Comparison of ENCODE assay signal across 9 mouse cellular contexts in genomic region chr2:10295908-10296307, GRCm38 (mm10).
A peak's percentile ranks its signal among the peaks of the same experiment; 100 is the strongest.
DNase-seq lines count a peak whose midpoint lies in the region; ATAC-seq and TF ChIP-seq lines count a peak whose summit lies in the region.
"Had no signal": no experiment of that assay in that cellular context is flagged by ENCODE, and none has a peak within 500 bp of the region (broad histone marks: within the 10 kb centered on the region; RNA-seq: fewer than 3 reads in every experiment).

No protein-coding gene starts in this region.

- no peak for TF ChIP-seq CTCF in stomach, postnatal 0 days (IDR thresholded peaks at IDR 0.05; ENCODE audit: low read depth)

- H3K36me3 ChIP-seq in hindbrain, embryonic 13.5 days, result no peaks in the 10 kb centered on the region
- no peaks in the 10 kb centered on the region for H3K36me3 ChIP-seq in hindbrain, embryonic 16.5 days (ENCODE audit: control insufficient read depth, insufficient read depth, low read length)
- no peaks in the 10 kb centered on the region for H3K36me3 ChIP-seq in stomach, embryonic 14.5 days (ENCODE audit: control insufficient read depth, insufficient read depth, low read length)
- H3K36me3 ChIP-seq in stomach, postnatal 0 days (ENCODE audit: control insufficient read depth, insufficient read depth, low read length), result no peaks in the 10 kb centered on the region
- H3K36me3 ChIP-seq in limb, embryonic 10.5 days, result no peaks in the 10 kb centered on the region
- H3K36me3 ChIP-seq in stomach, embryonic 16.5 days (ENCODE audit: control insufficient read depth, insufficient read depth, low read length), result no peaks in the 10 kb centered on the region

- peaks cover 21% of the 10 kb centered on the region for H3K27me3 ChIP-seq in hindbrain, embryonic 13.5 days
- no peaks in the 10 kb centered on the region; the same call in 1 of the 2 replicates for H3K27me3 ChIP-seq in hindbrain, embryonic 16.5 days (replicated peaks; ENCODE audit: control insufficient read depth, insufficient read depth, low read length)
- no peaks in the 10 kb centered on the region for H3K27me3 ChIP-seq in stomach, embryonic 14.5 days (ENCODE audit: control insufficient read depth, insufficient read depth, low read length)
- no peaks in the 10 kb centered on the region for H3K27me3 ChIP-seq in stomach, postnatal 0 days (ENCODE audit: control insufficient read depth, insufficient read depth, low read length)
- peaks cover 14% of the 10 kb centered on the region; the same call in 1 of the 2 replicates for H3K27me3 ChIP-seq in limb, embryonic 10.5 days (ENCODE audit: low read depth, poor library complexity, severe bottlenecking)
- no peaks in the 10 kb centered on the region for H3K27me3 ChIP-seq in stomach, embryonic 16.5 days (ENCODE audit: control insufficient read depth, insufficient read depth, low read length)

- no peak for DNase-seq in stomach, postnatal 0 days (ENCODE audit: low spot score)
- DNase-seq in limb, embryonic 10.5 days (ENCODE audit: low spot score), result peak; percentile 46
- DNase-seq in c-Kit-positive CD71-positive TER-119-positive erythroid progenitor cells, embryonic 14.5 days (ENCODE audit: low spot score), result no peak
- no peak for DNase-seq in natural killer cell, adult 2 months (ENCODE audit: low spot score in 2 of 2)
- DNase-seq: gastrocnemius, postnatal 10 days had no signal

- peaks cover 7% of the 10 kb centered on the region for H3K4me1 ChIP-seq in hindbrain, embryonic 13.5 days (replicated peaks)
- peaks cover 5% of the 10 kb centered on the region; the same call in 1 of the 2 replicates for H3K4me1 ChIP-seq in hindbrain, embryonic 16.5 days (ENCODE audit: control insufficient read depth, insufficient read depth, low read depth, low read length)
- H3K4me1 ChIP-seq in stomach, embryonic 14.5 days (ENCODE audit: control insufficient read depth, insufficient read depth, low read length), result peaks cover 5% of the 10 kb centered on the region; the same call in 1 of the 2 replicates
- H3K4me1 ChIP-seq in stomach, postnatal 0 days (replicated peaks; ENCODE audit: control insufficient read depth, insufficient read depth), result no peaks in the 10 kb centered on the region
- H3K4me1 ChIP-seq in limb, embryonic 10.5 days, result peaks cover 20% of the 10 kb centered on the region
- no peaks in the 10 kb centered on the region for H3K4me1 ChIP-seq in stomach, embryonic 16.5 days (ENCODE audit: control insufficient read depth, insufficient read depth, low read length)

- H3K27ac ChIP-seq in hindbrain, embryonic 13.5 days, result no peak overlapping the region
- no peak overlapping the region for H3K27ac ChIP-seq in hindbrain, embryonic 16.5 days (ENCODE audit: low read depth, low read length)
- no peak overlapping the region for H3K27ac ChIP-seq in stomach, embryonic 14.5 days (ENCODE audit: low read length)
- no peak overlapping the region for H3K27ac ChIP-seq in stomach, postnatal 0 days (replicated peaks)
- H3K27ac ChIP-seq in limb, embryonic 10.5 days, result no peak overlapping the region
- no peak overlapping the region for H3K27ac ChIP-seq in stomach, embryonic 16.5 days (ENCODE audit: low read length)

- no peak for TF ChIP-seq EP300 in stomach, postnatal 0 days (optimal IDR thresholded peaks at IDR 0.05)

- WGBS in hindbrain, embryonic 13.5 days, result 12% methylated on average over 11 of the region's 11 CpGs
- 13% methylated on average over 11 of the region's 11 CpGs for WGBS in hindbrain, embryonic 16.5 days
- WGBS in stomach, embryonic 14.5 days, result 8% methylated on average over 11 of the region's 11 CpGs
- WGBS in stomach, postnatal 0 days, result 8% methylated on average over 11 of the region's 11 CpGs
- WGBS in limb, embryonic 10.5 days, result 5% methylated on average over 11 of the region's 11 CpGs
- 7% methylated on average over 11 of the region's 11 CpGs for WGBS in stomach, embryonic 16.5 days

- peak overlapping the region; percentile 23; the same call in 1 of the 2 replicates for H3K4me2 ChIP-seq in hindbrain, embryonic 13.5 days
- no peak overlapping the region for H3K4me2 ChIP-seq in hindbrain, embryonic 16.5 days (ENCODE audit: low read length)
- peak overlapping the region; percentile 26 for H3K4me2 ChIP-seq in stomach, embryonic 14.5 days (replicated peaks; ENCODE audit: low read depth, low read length)
- no peak overlapping the region for H3K4me2 ChIP-seq in stomach, postnatal 0 days (replicated peaks; ENCODE audit: low read depth)
- H3K4me2 ChIP-seq in stomach, embryonic 16.5 days (ENCODE audit: low read depth, low read length), result peak overlapping the region; percentile 27; the same call in 1 of the 2 replicates

- H3K9me3 ChIP-seq in hindbrain, embryonic 13.5 days, result no peaks in the 10 kb centered on the region
- no peaks in the 10 kb centered on the region for H3K9me3 ChIP-seq in hindbrain, embryonic 16.5 days (ENCODE audit: control insufficient read depth, low read length)
- H3K9me3 ChIP-seq in stomach, embryonic 14.5 days (ENCODE audit: control insufficient read depth, low read depth, low read length), result no peaks in the 10 kb centered on the region
- no peaks in the 10 kb centered on the region for H3K9me3 ChIP-seq in stomach, postnatal 0 days (ENCODE audit: control insufficient read depth, low read length)
- no peaks in the 10 kb centered on the region for H3K9me3 ChIP-seq in limb, embryonic 10.5 days (replicated peaks)
- no peaks in the 10 kb centered on the region for H3K9me3 ChIP-seq in stomach, embryonic 16.5 days (replicated peaks; ENCODE audit: control insufficient read depth, low read length)

- no peak overlapping the region for H3K9ac ChIP-seq in hindbrain, embryonic 13.5 days
- no peak overlapping the region for H3K9ac ChIP-seq in hindbrain, embryonic 16.5 days (ENCODE audit: low read depth, low read length)
- H3K9ac ChIP-seq in stomach, embryonic 14.5 days (replicated peaks; ENCODE audit: low read depth, low read length), result no peak overlapping the region; the same call in 1 of the 2 replicates
- H3K9ac ChIP-seq in stomach, postnatal 0 days (ENCODE audit: low read length), result no peak overlapping the region
- no peak overlapping the region for H3K9ac ChIP-seq in stomach, embryonic 16.5 days (ENCODE audit: low read length)

- H3K4me3 ChIP-seq in hindbrain, embryonic 13.5 days, result no peak overlapping the region
- H3K4me3 ChIP-seq in hindbrain, embryonic 16.5 days (ENCODE audit: low read length), result no peak overlapping the region
- no peak overlapping the region for H3K4me3 ChIP-seq in stomach, embryonic 14.5 days (ENCODE audit: low read depth, low read length)
- no peak overlapping the region for H3K4me3 ChIP-seq in stomach, postnatal 0 days (ENCODE audit: low read depth, low read length)
- peak overlapping the region; percentile 38 for H3K4me3 ChIP-seq in limb, embryonic 10.5 days
- H3K4me3 ChIP-seq in stomach, embryonic 16.5 days (replicated peaks; ENCODE audit: low read length), result no peak overlapping the region

- ATAC-seq in hindbrain, embryonic 13.5 days (ENCODE audit: low FRiP score), result no peak
- no peak for ATAC-seq in hindbrain, embryonic 16.5 days
- no peak for ATAC-seq in stomach, embryonic 14.5 days (ENCODE audit: insufficient number of reproducible peaks, insufficient read depth, low FRiP score, low read depth)
- no peak for ATAC-seq in stomach, postnatal 0 days (ENCODE audit: low FRiP score, low TSS enrichment)
- ATAC-seq in stomach, embryonic 16.5 days (ENCODE audit: insufficient read depth, low FRiP score), result no peak

Comparison
In these comparisons a context has a peak if more than half of its experiments do, and no peak if none do; other contexts are left out.
1. H3K4me2 ChIP-seq: peak in hindbrain, embryonic 13.5 days (single experiment), stomach, embryonic 14.5 days (single experiment) and stomach, embryonic 16.5 days (single experiment); none in hindbrain, embryonic 16.5 days (single experiment) and stomach, postnatal 0 days (single experiment).